Mouse (Mus musculus) heart, adult 18-20 months (tissue): ENCODE data around the gene Defb28. TPM values are rescaled to one million over a fixed set of nuclear protein-coding genes. Genes with fewer than 3 reads are reported as not detected.

Experiments used
- DNase-seq, 2 experiments: peaks; one replicate each; pipeline ENCODE4 v3.0.0; 2021 to 2022; ENCODE audit warnings: mixed read lengths in 1 of 2
- long read RNA-seq, 2 experiments: library from polyadenylated mRNA; stranded (forward); transcript quantifications; one replicate each; pipeline ENCODE4 v2.0.0; 2021
- total RNA-seq, 2 experiments: library from RNA; stranded (reverse); gene quantifications; 2 replicates each; pipeline ENCODE4 v1.2.3; 2021

Defb28 gene
- not detected for total RNA-seq
- long read RNA-seq, experiment 1: 0 reads
- long read RNA-seq, experiment 2: 0 reads

- no peak for DNase-seq
Measured at GRCm38 (mm10) chr2:152517981-152518380, at the start of gene Defb28. Gene Defb28 (plus strand): TSS chr2:152518255.

GRCm38 (mm10) chr2:152470973-152471372 lies 47.1 kb upstream of the Defb28 start:
- peak; percentile 7 to 60 for DNase-seq

GRCm38 (mm10) chr2:152472434-152472833 lies 45.6 kb upstream of the Defb28 start:
- no peak for DNase-seq

GRCm38 (mm10) chr2:152476763-152477162 lies 41.3 kb upstream of the Defb28 start, which contains the start of gene Defb20:
Gene Defb20 (plus strand): TSS chr2:152477063.
- no peak for DNase-seq

GRCm38 (mm10) chr2:152480881-152481280 lies 37.2 kb upstream of the Defb28 start:
- no peak for DNase-seq

GRCm38 (mm10) chr2:152481726-152482125 lies 36.3 kb upstream of the Defb28 start:
- no peak for DNase-seq

- DNase-seq: no peak
Measured at GRCm38 (mm10) chr2:152487024-152487423, 31.0 kb upstream of the Defb28 start.

- DNase-seq: no peak
Measured at GRCm38 (mm10) chr2:152490038-152490437, 28.0 kb upstream of the Defb28 start, which contains the start of gene Defb22. Gene Defb22 (minus strand): TSS chr2:152490138.

GRCm38 (mm10) chr2:152493151-152493550 lies 24.9 kb upstream of the Defb28 start:
- no peak for DNase-seq

GRCm38 (mm10) chr2:152498020-152498419 lies 20.0 kb upstream of the Defb28 start:
- no peak for DNase-seq

GRCm38 (mm10) chr2:152500204-152500862 lies 17.7 kb upstream of the Defb28 start:
- no peak for DNase-seq

GRCm38 (mm10) chr2:152500863-152501229 lies 17.2 kb upstream of the Defb28 start:
- no peak for DNase-seq

- DNase-seq: no peak
Measured at GRCm38 (mm10) chr2:152503950-152504349, 14.1 kb upstream of the Defb28 start.

GRCm38 (mm10) chr2:152511592-152511991 lies 6.5 kb upstream of the Defb28 start, which contains the start of gene Defb26:
Gene Defb26 (minus strand): TSS chr2:152511692.
- no peak for DNase-seq

GRCm38 (mm10) chr2:152516084-152516483 lies 2.0 kb upstream of the Defb28 start:
- no peak for DNase-seq

- DNase-seq: no peak
Measured at GRCm38 (mm10) chr2:152539944-152540710, 22.1 kb downstream of the Defb28 start, which contains the start of gene Defb29. Gene Defb29 (minus strand): TSS chr2:152540098.

GRCm38 (mm10) chr2:152541979-152542378 lies 23.9 kb downstream of the Defb28 start:
- no peak for DNase-seq

GRCm38 (mm10) chr2:152542897-152543296 lies 24.8 kb downstream of the Defb28 start:
- no peak for DNase-seq

GRCm38 (mm10) chr2:152543478-152543877 lies 25.4 kb downstream of the Defb28 start:
- DNase-seq: peak in 1 of 2 experiments; percentile 3

- DNase-seq: peak; percentile 3 to 5
Measured at GRCm38 (mm10) chr2:152544691-152545090, 26.6 kb downstream of the Defb28 start.

GRCm38 (mm10) chr2:152548124-152548523 lies 30.1 kb downstream of the Defb28 start:
- DNase-seq: no peak

- peak; percentile 35 to 74 for DNase-seq
Measured at GRCm38 (mm10) chr2:152553774-152554423, 35.8 kb downstream of the Defb28 start.

- DNase-seq: no peak
Measured at GRCm38 (mm10) chr2:152556655-152557054, 38.6 kb downstream of the Defb28 start.
